Mouse (Mus musculus): ENCODE results near the gene Gm13212.
"Not testable (repeated sequence)": the region's sequence is repeated elsewhere in the genome, so short reads cannot be mapped to it uniquely, and the experiment has no call there.

DNA sequence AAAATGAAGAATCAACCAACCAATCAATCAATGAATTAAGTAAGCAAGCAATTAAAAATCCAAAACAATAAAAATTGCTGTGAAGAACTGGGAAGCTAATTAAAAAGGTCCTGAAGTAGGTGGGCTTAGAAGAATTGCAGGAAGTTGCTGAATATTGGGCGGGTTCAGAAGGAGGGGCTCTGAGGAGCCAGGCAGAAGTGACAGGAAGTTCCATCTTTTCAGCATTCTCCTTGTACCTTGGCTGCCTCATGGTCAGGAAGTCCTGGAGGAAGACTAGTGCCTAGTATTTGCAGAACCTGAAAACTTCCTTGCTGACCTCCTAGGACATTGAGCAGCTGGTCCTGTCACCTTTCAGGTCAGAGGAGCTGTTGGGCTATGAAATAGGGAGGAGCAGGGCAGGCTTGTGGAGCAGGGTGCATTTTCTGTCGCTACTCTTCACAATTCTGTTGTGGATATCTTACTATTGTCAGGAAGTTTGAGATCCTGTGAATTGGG, 89.4 kb downstream of the Gm13212 start:
- TF ChIP-seq FLI1 (IDR thresholded peaks at IDR 0.05; ENCODE audit: low read length); GATA1 (IDR thresholded peaks at IDR 0.05; ENCODE audit: borderline replicate concordance, low read length): not testable (repeated sequence)

Measured in megakaryocyte, embryonic 14.5 days (primary cell).